Mouse (Mus musculus) G1E-ER4 (cell line): ENCODE data around the gene Sp4. TPM values are rescaled to one million over a fixed set of nuclear protein-coding genes. Genes with fewer than 3 reads are reported as not detected.

ENCODE experiments used
- GATA1 ChIP-seq: IDR thresholded peaks from one replicate; pipeline ENCODE4 v1.8.0; 2012; ENCODE audit warnings: low read length, inconsistent platforms
- polyA plus RNA-seq: library from polyadenylated mRNA; stranded (reverse); fragments of >175 nt; gene quantifications from 2 replicates; pipeline ENCODE4 v1.2.3, GENCODE M21; 2012

Sp4 gene
- polyA plus RNA-seq, 1 experiment = 31.1 TPM

GRCm38 (mm10) chr12:118296236-118296635 lies 5.0 kb downstream of the Sp4 start:
- TF ChIP-seq GATA1 = no peak

GRCm38 (mm10) chr12:118295793-118296192 lies 5.4 kb downstream of the Sp4 start:
- TF ChIP-seq GATA1 = no peak

- no peak for TF ChIP-seq GATA1
These were observed 12.3 kb downstream of the Sp4 start for GRCm38 (mm10) chr12:118288947-118289346.

GRCm38 (mm10) chr12:118285099-118285498 lies 16.1 kb downstream of the Sp4 start:
- TF ChIP-seq GATA1 = no peak

- TF ChIP-seq GATA1 = no peak
These were observed 19.3 kb downstream of the Sp4 start for GRCm38 (mm10) chr12:118281961-118282360.

GRCm38 (mm10) chr12:118276385-118276784 lies 24.9 kb downstream of the Sp4 start:
- no peak for TF ChIP-seq GATA1

GRCm38 (mm10) chr12:118264905-118265304 lies 36.3 kb downstream of the Sp4 start:
- TF ChIP-seq GATA1 = no peak

- no peak for TF ChIP-seq GATA1
These were observed 37.4 kb downstream of the Sp4 start for GRCm38 (mm10) chr12:118263878-118264277.

GRCm38 (mm10) chr12:118255292-118255782 lies 45.9 kb downstream of the Sp4 start:
- no peak for TF ChIP-seq GATA1

- no peak for TF ChIP-seq GATA1
These were observed 80.1 kb downstream of the Sp4 start for GRCm38 (mm10) chr12:118221182-118221581.

- no peak for TF ChIP-seq GATA1
These were observed 81.2 kb downstream of the Sp4 start for GRCm38 (mm10) chr12:118220062-118220461.

GRCm38 (mm10) chr12:118212163-118212562 lies 89.1 kb downstream of the Sp4 start:
- TF ChIP-seq GATA1 = no peak

- TF ChIP-seq GATA1 = no peak
These were observed 102.7 kb downstream of the Sp4 start, which contains the start of gene Dnah11 for GRCm38 (mm10) chr12:118198386-118199093. TSS of gene Dnah11 (minus strand) at chr12:118199043.

- TF ChIP-seq GATA1 = no peak
These were observed 104.7 kb downstream of the Sp4 start for GRCm38 (mm10) chr12:118196583-118196982.

GRCm38 (mm10) chr12:118189535-118189934 lies 111.7 kb downstream of the Sp4 start:
- TF ChIP-seq GATA1 = no peak

- TF ChIP-seq GATA1 = no peak
These were observed 113.6 kb downstream of the Sp4 start for GRCm38 (mm10) chr12:118187663-118188062.

GRCm38 (mm10) chr12:118186881-118187489 lies 114.3 kb downstream of the Sp4 start:
- TF ChIP-seq GATA1 = no peak
